Mouse (Mus musculus) bone marrow macrophage, adult 2 months (primary cell): Measurements from ENCODE around the gene Bcl2.

Source experiments
- CTCF ChIP-seq: IDR thresholded peaks from 2 replicates; pipeline ENCODE4 v1.5.1; 2012; ENCODE audit warnings: low read depth, mild to moderate bottlenecking, low read length, moderate library complexity
- POLR2A ChIP-seq: IDR thresholded peaks from 2 replicates; pipeline ENCODE4 v1.6.1; 2012; ENCODE audit warnings: mild to moderate bottlenecking, low read depth, low read length, borderline replicate concordance

DNA sequence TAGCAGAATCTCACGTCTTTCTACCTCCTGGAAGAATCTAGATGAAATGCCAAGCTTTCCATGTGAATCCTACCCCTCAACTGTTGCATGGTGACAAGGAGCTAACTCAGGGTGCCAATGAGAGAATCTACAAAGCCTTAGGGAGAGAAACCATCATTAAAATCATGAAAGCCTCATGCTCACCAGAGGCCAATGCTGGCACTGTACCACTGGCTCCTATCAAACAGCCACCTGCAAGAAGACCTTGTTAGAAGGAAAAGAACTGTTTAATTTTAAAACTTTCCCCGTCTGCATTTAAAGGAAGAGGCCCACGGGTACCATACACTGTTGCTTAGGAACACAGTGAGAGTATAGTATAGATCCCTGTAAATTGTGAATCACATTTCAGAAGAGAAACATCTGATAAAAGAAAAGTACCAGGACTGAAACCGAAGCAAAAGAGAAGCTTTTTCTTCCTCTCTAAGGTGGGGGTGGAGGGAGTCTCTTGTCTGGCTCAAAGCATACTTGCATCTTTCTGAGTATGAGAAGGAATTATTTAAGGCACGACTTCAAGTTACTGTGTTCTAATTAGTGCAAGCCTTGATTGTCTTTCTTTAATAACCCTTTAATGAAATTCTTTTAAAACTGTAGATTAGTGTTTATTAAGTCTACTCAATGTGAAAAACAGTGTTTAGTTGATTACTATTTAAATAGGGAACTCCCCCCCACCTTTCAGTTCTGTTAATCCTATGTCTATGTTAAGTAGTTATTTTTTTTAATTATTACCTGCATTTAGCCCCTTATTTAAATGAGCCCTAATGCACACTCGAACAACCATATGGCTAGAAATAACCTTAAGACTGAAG lies 6.8 kb downstream of the Bcl2 start:
- TF ChIP-seq CTCF (no peak), POLR2A (no peak)
